8 mouse cellular contexts compared by ENCODE assay signal in the genomic region with DNA sequence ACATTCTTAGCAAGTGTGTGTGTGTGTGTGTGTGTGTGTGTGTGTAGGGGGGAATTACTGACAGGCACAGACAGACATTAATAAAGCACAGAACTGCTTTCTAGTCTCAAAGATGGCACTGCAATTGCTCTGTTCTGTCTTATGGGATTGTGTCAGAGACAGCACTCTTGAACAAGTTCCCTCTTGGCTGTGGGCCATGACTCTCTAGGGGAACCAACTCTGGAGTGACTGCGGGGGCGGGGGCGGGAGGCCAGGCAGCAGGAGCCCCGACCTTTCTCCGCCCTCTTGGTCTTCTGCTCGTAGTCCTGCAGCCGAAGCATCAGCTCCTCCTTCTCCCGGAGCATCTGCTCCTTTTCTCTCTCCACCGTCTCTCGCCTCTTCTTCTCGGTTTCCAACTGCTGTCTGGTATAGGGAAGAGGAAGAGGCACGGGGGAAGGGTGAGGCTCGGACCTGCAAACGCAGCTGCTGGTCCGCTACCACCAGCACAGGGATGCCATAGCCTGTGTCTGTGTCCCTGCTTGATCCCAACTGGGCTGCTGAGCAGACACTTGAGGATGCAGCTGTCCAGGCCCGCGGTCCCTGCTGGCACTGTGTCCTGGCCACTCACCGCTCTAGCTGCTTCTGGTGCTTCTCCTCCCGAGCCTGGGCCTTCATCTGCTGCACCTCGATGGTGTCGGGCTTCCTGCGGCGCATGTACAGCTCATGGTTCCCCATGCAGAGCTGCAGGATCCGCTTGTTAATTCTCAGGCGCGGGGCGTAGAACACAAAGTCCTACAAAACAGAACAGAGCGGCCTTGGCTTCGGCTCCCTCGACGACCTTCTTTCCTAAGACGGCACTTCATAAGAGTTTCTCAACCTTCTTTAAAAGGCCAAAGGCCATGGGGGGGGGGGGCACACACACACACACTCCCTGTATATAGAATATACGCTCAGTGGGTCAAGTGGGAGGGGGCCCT. TPM values are rescaled to one million over a fixed set of nuclear protein-coding genes. Genes with fewer than 3 reads are reported as not detected.
DNase-seq lines count a peak whose midpoint lies in the region; ATAC-seq lines count a peak whose summit lies in the region.

No protein-coding gene starts in this region.

- no peak overlapping the region for H3K9ac ChIP-seq in hindbrain, embryonic 16.5 days (ENCODE audit: low read depth, low read length)
- H3K9ac ChIP-seq in heart, embryonic 16.5 days (ENCODE audit: low read length): peak overlapping the region; percentile 32; the same call in 1 of the 2 replicates

- peak overlapping the region; percentile 70 for H3K27ac ChIP-seq in hindbrain, embryonic 10.5 days
- no peak overlapping the region for H3K27ac ChIP-seq in hindbrain, embryonic 16.5 days (ENCODE audit: low read depth, low read length)
- peak overlapping the region; percentile 71 for H3K27ac ChIP-seq in heart, embryonic 16.5 days (ENCODE audit: low read length)

- no peak overlapping the region for H3K4me2 ChIP-seq in hindbrain, embryonic 16.5 days (ENCODE audit: low read length)
- no peak overlapping the region; the same call in 1 of the 2 replicates for H3K4me2 ChIP-seq in heart, embryonic 16.5 days (ENCODE audit: low read depth, low read length)

- DNase-seq in hindbrain, embryonic 10.5 days (ENCODE audit: low spot score): peak; percentile 26
- DNase-seq in urinary bladder, postnatal 25 days (ENCODE audit: low spot score): peak; percentile 8
- no peak for DNase-seq in urinary bladder, postnatal 10 days (ENCODE audit: low spot score)
- DNase-seq in kidney, postnatal 4 days: peak; percentile 62 to 75
- peak; percentile 29 for DNase-seq in naive thymus-derived CD4-positive, alpha-beta T cell, adult 2 months (ENCODE audit: low read depth)
- no peak for DNase-seq in embryo, embryonic 10.5 days (ENCODE audit: low spot score)

- ATAC-seq in hindbrain, embryonic 16.5 days: no peak
- ATAC-seq in heart, embryonic 16.5 days (replicated peaks; ENCODE audit: extremely low read depth, insufficient read depth, low FRiP score): peak; percentile 43; the same call in 1 of the 2 replicates

- H3K4me1 ChIP-seq in hindbrain, embryonic 10.5 days (replicated peaks): peaks cover 94% of the 10 kb centered on the region
- H3K4me1 ChIP-seq in hindbrain, embryonic 16.5 days (ENCODE audit: control insufficient read depth, insufficient read depth, low read depth, low read length): peaks cover 23% of the 10 kb centered on the region
- H3K4me1 ChIP-seq in heart, embryonic 16.5 days (ENCODE audit: control insufficient read depth, insufficient read depth, low read length): peaks cover 48% of the 10 kb centered on the region

- H3K36me3 ChIP-seq in hindbrain, embryonic 10.5 days: peaks cover 59% of the 10 kb centered on the region
- no peaks in the 10 kb centered on the region for H3K36me3 ChIP-seq in hindbrain, embryonic 16.5 days (ENCODE audit: control insufficient read depth, insufficient read depth, low read length)
- peaks cover 59% of the 10 kb centered on the region for H3K36me3 ChIP-seq in heart, embryonic 16.5 days (ENCODE audit: control insufficient read depth, insufficient read depth)

- H3K27me3 ChIP-seq in hindbrain, embryonic 10.5 days (ENCODE audit: insufficient read depth, poor library complexity, severe bottlenecking): no peaks in the 10 kb centered on the region
- H3K27me3 ChIP-seq in hindbrain, embryonic 16.5 days (replicated peaks; ENCODE audit: control insufficient read depth, insufficient read depth, low read length): no peaks in the 10 kb centered on the region
- H3K27me3 ChIP-seq in heart, embryonic 16.5 days (ENCODE audit: control insufficient read depth, insufficient read depth, low read length): no peaks in the 10 kb centered on the region

- 68% methylated on average over 33 of the region's 33 CpGs for WGBS in hindbrain, embryonic 10.5 days
- 62% methylated on average over 33 of the region's 33 CpGs for WGBS in hindbrain, embryonic 16.5 days
- WGBS in heart, embryonic 16.5 days: 49% methylated on average over 30 of the region's 33 CpGs

- H3K4me3 ChIP-seq in hindbrain, embryonic 10.5 days: no peak overlapping the region
- H3K4me3 ChIP-seq in hindbrain, embryonic 16.5 days (ENCODE audit: low read length): no peak overlapping the region
- H3K4me3 ChIP-seq in heart, embryonic 16.5 days (ENCODE audit: low read length): no peak overlapping the region

- H3K9me3 ChIP-seq in hindbrain, embryonic 10.5 days: no peaks in the 10 kb centered on the region
- no peaks in the 10 kb centered on the region for H3K9me3 ChIP-seq in hindbrain, embryonic 16.5 days (ENCODE audit: control insufficient read depth, low read length)
- no peaks in the 10 kb centered on the region for H3K9me3 ChIP-seq in heart, embryonic 16.5 days (replicated peaks; ENCODE audit: control insufficient read depth, low read length)

RNA-seq across cellular contexts. Expression of gene Ezr, which starts 40.2 kb away (rescaled TPM):
- 85.2 and 99.4 TPM in 2 replicates for polyA plus RNA-seq in hindbrain, embryonic 10.5 days (2016; fragmentation: Nextera tagmentation; extraction: Ambion mirVana)
- 69.9 and 73.3 TPM in 2 replicates for polyA plus RNA-seq in hindbrain, embryonic 16.5 days (2015; fragmentation: Nextera tagmentation; extraction: Ambion mirVana)
- polyA plus RNA-seq in heart, embryonic 16.5 days (2015; fragmentation: Nextera tagmentation; extraction: Ambion mirVana): 144 and 166 TPM in 2 replicates

Comparison
In these comparisons a context has a peak if more than half of its experiments do, and no peak if none do; other contexts are left out.
1. DNase-seq: peak in hindbrain, embryonic 10.5 days (single experiment), urinary bladder, postnatal 25 days (single experiment), kidney, postnatal 4 days (2 of 2) and naive thymus-derived CD4-positive, alpha-beta T cell, adult 2 months (single experiment); none in urinary bladder, postnatal 10 days (single experiment) and embryo, embryonic 10.5 days (single experiment).